Mouse (Mus musculus): ENCODE results near the gene Anxa9.
A peak's percentile ranks its signal among the peaks of the same experiment; 100 is the strongest.

The Anxa9 gene

GRCm38 (mm10) chr3:95307100-95307499 is at the start of gene Anxa9:
Anxa9 (minus strand) TSS chr3:95307176.
- peak; percentile 94 for DNase-seq

DNA sequence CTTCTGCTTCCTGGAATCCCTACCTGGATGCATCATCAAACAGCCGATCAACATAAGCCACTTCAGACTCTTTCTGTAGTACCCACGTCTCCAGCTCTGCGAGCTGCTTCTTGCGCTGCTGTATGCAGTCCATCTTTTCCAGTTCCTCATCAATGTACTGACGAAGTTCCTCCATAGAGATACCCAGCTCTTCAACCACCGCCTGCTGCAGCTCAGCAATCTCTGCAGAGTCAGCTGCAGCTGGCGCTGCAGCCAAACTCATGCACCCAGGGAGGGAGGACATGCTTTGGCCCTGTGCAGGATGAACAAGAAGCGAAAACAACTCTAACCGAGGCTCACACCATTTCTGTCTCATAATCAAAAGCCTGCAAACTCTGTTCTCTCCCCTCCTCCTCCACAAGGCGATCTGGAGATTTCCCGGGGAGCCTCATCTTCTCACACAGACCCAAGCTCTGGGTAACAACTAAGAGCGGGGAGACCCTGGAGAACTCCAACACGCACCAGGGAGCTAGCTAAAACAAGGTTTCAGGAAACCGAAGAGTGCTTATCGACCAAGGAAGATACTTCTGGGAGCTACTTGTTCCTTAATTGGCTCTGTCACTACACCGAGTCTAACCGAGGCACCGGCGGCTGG is 49.1 kb upstream of the Anxa9 start:
- DNase-seq = peak; percentile 76

GRCm38 (mm10) chr3:95349491-95349890 is 42.5 kb upstream of the Anxa9 start:
- peak; percentile 43 for DNase-seq

- DNase-seq = peak; percentile 11
Observed at GRCm38 (mm10) chr3:95348343-95348742, 41.4 kb upstream of the Anxa9 start.

DNA sequence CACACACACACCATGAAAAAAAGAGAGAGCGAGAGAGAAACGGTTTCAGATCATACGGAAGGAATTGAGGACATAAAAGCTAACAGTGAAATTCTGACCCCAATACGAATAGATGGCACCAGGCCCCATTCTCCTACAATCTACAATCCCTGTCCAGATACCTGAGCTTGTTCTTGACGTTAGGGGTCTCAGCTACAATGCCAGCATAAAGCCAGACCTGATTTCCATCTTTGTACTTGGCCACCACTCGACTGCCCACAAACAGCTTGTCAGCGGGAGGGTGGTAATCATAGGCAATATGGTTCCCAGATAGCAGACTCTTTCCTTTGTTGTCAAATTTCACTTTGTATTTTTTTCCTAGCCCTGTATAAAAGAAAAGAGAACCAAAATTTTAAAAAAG is 39.5 kb upstream of the Anxa9 start:
- peak; percentile 55 for DNase-seq

DNA sequence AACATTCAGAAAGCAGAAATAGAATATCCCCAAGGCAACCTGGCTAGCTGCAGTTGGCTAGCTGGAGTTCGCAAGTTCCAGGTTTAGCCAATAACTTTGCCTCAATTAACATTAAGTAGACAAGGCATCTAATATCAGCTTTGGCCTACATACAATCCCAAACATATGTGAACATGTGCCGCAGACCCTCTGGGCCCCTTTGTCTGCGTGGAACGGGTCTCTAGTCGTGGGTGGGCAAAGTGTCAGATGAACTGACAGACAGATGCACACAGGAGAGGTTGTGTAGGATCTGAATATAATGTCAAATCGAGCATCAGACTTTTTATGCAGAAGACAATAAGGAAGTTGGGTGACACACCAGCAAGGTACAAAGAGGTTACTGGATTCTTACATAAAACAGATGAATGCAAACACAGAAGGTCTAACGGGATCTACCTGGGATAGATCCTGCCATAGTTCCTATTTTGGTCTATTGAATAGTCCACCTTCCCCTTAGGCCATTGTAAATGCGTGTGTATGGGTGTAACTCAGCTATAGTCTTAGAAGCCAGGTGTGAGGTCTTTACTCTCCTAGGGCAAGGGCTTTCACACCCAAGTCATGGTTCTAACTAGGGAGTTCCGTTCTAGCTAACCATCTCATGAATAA is 36.5 kb upstream of the Anxa9 start:
- DNase-seq = peak; percentile 31

DNA sequence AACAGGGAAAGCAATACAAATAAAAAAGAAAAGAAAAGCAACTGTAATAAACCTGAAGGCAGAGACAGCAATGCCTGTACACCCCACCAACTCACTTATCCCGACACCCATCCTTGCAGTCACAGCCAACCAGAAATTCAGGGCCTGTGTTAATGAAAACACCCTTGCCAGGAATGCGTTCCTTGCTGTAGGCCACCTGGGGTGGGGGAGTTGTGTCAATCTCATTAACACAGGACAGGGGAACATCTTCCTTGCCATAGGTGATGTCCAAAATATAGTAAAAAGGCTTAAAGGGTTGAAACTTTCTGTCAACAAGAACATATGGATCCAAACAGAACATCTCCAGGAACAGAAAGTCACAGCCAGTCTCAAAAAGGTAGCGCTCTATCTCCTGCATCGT is 31.3 kb upstream of the Anxa9 start:
- DNase-seq = peak; percentile 79

- DNase-seq = peak; percentile 86
Observed at GRCm38 (mm10) chr3:95337345-95337744, 30.4 kb upstream of the Anxa9 start.

- DNase-seq = no peak
Observed at GRCm38 (mm10) chr3:95331528-95331927, 24.6 kb upstream of the Anxa9 start.

DNA sequence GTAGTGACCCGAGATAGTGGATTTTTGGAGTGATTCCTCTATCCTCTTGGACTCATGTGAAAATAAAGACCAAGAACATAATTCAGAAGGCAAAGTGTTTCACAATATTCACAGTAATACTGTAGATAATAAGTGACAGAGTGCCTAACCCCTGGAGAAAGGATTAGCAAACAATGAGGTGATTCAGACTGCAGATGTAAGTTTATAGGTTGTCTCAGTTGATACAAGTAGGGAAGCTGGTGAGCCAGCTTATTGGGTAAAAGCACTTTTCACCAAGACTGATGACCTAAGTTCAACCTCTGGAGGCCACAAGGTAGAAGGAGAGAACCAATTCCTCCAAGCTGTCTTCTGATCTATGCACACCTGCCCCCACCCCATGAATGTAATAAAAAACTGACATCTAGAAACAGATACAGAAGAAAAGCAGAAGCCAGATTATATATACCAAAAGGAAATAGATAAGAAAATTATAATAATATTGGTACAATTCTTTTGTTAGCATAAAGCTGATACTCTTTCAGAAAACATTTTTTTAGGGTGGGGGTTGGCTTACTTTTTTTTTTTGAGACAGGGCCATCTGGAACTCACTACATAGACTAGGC is 21.9 kb upstream of the Anxa9 start:
- no peak for DNase-seq

GRCm38 (mm10) chr3:95324454-95325144 is 17.6 kb upstream of the Anxa9 start:
- no peak for DNase-seq

DNA sequence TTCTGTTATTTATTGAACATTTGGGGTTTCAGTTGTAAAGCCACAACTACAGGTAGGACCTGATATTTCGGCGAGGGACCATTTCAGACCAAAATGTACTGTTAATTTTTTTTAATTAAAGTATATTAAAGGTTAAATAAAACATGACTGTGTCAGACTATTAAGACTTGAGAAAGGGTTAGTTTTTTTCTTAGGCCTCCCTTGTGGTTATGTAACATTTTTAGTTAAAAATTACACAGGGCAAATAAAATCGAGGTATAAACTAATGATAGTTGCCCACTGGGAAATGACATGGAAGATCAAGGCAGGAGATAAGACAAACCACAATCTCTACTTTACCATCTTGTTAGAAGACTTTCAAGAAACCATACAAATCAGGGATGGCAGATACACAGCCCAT is 16.5 kb upstream of the Anxa9 start:
- DNase-seq = no peak

GRCm38 (mm10) chr3:95319701-95320625 is 13.0 kb upstream of the Anxa9 start:
- DNase-seq = peak; percentile 86

DNA sequence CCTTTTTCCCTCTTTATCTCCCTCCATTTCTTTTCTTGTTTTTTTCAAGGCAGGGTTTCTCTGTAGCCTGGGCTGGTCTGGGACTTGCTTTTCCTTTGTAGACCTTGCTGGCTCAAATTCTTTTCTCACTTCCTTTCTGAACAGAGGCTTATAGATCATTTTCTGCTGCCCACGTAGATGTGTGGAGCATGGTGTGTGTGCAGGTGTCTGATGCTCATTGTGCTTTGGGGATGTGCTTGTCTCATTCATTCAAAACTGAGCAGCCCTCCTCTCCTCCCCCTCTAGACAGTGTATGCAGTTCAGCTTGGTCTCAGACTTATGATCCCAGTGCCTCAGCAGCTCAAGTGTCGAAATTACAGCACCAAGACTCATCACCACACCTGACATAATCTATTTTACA is 12.1 kb upstream of the Anxa9 start:
- peak; percentile 73 for DNase-seq

DNA sequence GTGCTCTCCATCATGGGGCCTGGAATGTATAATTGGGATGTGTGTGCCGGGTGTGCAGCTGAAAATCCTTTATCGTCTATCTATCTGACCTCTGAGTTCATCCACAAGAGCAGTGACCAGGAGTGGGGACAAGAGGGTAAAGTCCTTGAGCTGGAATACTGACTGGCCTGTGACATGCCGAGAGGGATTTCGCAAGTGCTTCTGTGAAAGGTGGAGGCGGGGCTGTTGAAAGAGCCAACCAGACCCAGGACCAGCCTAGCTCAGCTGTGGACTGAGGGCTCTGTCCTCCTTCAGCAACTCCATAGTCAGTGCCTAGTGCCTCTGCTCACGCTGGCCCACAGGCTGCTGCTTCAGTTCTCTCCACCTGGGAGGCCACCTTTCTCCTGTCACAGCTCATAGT is 11.6 kb upstream of the Anxa9 start:
- peak; percentile 96 for DNase-seq

- DNase-seq = peak; percentile 94
Observed at GRCm38 (mm10) chr3:95317414-95318080, 10.6 kb upstream of the Anxa9 start.

- no peak for DNase-seq
Observed at GRCm38 (mm10) chr3:95315844-95316550, 9.0 kb upstream of the Anxa9 start.

- peak; percentile 99 for DNase-seq
Observed at GRCm38 (mm10) chr3:95315094-95315843, 8.3 kb upstream of the Anxa9 start.

DNA sequence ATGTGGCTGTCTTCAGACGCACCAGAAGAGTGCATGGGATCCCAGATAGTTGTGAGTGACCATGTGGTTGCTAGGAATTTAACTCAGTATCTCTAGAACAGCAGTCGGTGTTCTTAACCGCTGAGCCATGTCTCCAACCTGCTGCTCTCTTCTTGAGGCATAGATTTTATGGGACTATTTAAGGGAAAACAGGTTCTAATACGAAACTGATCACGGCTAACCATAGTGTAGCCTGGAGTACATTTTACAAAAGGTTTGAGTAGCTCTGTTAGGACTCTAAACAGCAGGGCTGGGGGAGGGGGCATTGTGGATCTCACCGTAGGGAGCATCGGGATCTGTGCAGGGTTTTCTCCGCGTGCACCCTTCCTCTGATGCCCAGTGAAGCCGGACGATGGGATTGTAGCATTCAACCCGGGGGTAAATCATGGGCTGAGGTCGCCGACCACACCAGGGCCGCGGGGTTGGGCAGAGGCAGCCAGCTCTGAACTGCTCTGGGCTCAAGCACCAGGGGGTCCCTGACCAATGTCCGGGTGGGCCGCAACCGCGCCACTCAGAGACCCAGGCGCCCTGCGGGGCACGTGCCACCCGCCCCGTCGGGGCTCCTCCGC is 7.6 kb upstream of the Anxa9 start, which contains the start of gene Cers2:
Cers2 (plus strand) TSS at position 306 of the 608 bp plus-strand sequence.
- DNase-seq = peak; percentile 79

DNA sequence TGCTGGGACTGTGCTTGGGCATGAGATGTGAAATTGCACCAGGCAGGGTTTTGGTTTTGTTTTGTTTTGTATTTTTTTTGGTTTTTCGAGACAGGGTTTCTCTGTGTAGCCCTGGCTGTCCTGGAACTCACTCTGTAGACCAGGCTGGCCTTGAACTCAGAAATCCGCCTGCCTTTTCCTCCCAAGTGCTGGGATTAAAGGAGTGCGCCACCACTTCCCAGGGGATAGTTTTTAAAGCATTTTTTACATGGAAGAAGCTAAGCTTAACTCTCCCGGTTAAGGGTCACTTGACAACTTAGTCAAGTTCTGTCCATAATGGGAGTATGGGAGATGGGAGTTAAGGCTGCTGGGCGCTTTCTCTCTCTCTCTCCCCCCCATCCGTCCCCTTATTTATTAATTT is 7.1 kb upstream of the Anxa9 start:
- peak; percentile 85 for DNase-seq
